Mouse (Mus musculus): ENCODE results near the gene Bzw2. TPM values are rescaled to one million over a fixed set of nuclear protein-coding genes. Genes with fewer than 3 reads are reported as not detected.
A peak's percentile ranks its signal among the peaks of the same experiment; 100 is the strongest.
"Not testable (repeated sequence)": the region's sequence is repeated elsewhere in the genome, so short reads cannot be mapped to it uniquely, and the experiment has no call there.

The Bzw2 gene
- polyA plus RNA-seq (2014; fragmentation: Nextera tagmentation; extraction: Ambion mirVana): 292 and 312 TPM in 2 replicates

DNA sequence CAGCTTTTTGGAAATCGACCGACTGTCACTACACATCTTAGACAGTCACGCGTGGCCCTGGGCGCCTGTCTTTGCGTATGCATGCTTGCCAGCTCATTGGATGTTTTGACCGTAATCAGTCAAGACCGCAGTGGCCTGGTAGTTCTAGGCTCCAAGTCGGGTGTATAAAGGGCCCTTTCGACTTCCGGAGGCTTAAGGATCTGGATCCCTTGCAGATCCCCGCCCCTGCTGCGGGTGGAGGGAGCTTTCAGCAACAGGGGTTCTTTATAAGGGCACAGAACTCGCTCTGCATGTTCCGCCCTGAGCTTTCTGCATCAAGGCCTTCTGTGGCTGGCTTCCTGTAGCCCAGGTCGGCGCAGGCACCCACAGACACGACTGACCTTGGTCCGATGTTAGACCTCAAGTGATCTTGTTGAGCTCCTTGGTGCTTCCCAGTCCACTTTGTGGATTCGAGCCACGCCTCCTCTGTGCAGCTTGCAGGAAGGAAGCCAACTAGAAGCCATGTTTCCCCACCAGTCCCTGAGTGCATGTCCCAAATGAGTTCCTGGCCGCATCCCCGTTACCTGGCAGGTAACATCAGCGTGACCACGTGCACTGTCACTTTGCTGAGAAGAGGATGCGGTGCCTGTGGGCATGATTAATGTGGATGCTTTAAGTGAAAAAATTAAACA, at the start of gene Bzw2:
TSS of gene Bzw2 (minus strand) at position 443 of the 671 bp plus-strand sequence.
- no peaks in the 10 kb centered on the region for H3K9me3 ChIP-seq (ENCODE audit: control insufficient read depth, low read length)
- peak within 1 kb of the TSS; percentile 87 for H3K9ac ChIP-seq (ENCODE audit: low read length)
- H3K36me3 ChIP-seq (ENCODE audit: control insufficient read depth, insufficient read depth, low read length): no peaks in the 10 kb centered on the region
- peaks cover 11% of the 10 kb centered on the region for H3K4me1 ChIP-seq (ENCODE audit: control insufficient read depth, insufficient read depth, low read length)
- peak within 1 kb of the TSS; percentile 80 for H3K4me2 ChIP-seq
- ATAC-seq (ENCODE audit: low FRiP score): peak; percentile 0; the same call in 1 of the 2 replicates
- peak within 1 kb of the TSS; percentile 84 for H3K4me3 ChIP-seq (ENCODE audit: low read depth, low read length)
- H3K27ac ChIP-seq (ENCODE audit: low read depth, low read length): peak within 1 kb of the TSS; percentile 61
- WGBS: 6% methylated on average over 26 of the region's 26 CpGs
- H3K27me3 ChIP-seq (ENCODE audit: control insufficient read depth, insufficient read depth, low read length): no peaks in the 10 kb centered on the region
- DNase-seq (ENCODE audit: low spot score, missing footprints): peak; percentile 96

DNA sequence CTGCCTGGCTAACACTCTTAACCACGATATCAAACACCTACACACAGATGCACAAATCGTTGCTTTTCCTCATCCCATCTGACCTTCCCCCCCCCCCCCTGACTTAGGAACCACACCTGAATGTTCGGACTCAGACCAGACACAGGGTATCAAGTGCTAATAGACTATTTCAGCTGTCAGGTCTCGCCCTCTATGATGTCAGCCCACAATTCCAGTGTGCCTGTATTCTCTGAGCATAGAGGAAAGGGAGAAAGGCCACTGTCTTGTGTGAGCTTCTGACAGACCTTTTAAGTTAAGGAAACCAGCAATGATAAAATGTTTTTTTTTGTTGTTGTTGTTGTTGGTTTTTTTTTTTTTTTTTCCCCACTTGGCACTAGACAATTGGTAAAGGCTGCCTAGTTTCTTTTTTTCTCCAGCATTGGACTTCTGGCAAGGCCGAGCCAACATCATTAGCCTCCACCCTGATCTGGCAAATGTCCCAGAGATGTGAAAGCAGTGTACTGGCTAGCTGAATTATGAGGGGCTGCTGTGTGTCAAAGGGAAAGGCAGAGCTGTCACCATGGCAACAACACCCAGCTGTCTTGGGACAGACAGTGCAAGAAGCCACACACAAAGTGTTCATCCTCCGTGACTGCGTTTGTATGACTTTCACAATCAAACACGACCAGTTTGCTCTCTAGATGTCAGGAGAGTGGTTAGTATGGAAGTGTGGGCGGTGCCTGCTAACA, 49.4 kb upstream of the Bzw2 start:
- Histone ChIP-seq H3K36me3 (ENCODE audit: control insufficient read depth, insufficient read depth, low read length) (no peaks in the 10 kb centered on the region), H3K9me3 (ENCODE audit: control insufficient read depth, low read length) (no peaks in the 10 kb centered on the region), H3K4me1 (ENCODE audit: control insufficient read depth, insufficient read depth, low read length) (peaks cover 9% of the 10 kb centered on the region; the same call in 1 of the 2 replicates), H3K4me3 (ENCODE audit: low read depth, low read length) (no peak overlapping the region), H3K4me2 (peak overlapping the region; percentile 20; the same call in 1 of the 2 replicates), H3K9ac (ENCODE audit: low read length) (no peak overlapping the region), H3K27ac (ENCODE audit: low read depth, low read length) (peak overlapping the region; percentile 20), H3K27me3 (ENCODE audit: control insufficient read depth, insufficient read depth, low read length) (no peaks in the 10 kb centered on the region)
- DNase-seq (ENCODE audit: low spot score, missing footprints) (peak; percentile 92), ATAC-seq (ENCODE audit: low FRiP score) (peak; percentile 96)
- WGBS: 53% methylated on average over 9 of the region's 9 CpGs

DNA sequence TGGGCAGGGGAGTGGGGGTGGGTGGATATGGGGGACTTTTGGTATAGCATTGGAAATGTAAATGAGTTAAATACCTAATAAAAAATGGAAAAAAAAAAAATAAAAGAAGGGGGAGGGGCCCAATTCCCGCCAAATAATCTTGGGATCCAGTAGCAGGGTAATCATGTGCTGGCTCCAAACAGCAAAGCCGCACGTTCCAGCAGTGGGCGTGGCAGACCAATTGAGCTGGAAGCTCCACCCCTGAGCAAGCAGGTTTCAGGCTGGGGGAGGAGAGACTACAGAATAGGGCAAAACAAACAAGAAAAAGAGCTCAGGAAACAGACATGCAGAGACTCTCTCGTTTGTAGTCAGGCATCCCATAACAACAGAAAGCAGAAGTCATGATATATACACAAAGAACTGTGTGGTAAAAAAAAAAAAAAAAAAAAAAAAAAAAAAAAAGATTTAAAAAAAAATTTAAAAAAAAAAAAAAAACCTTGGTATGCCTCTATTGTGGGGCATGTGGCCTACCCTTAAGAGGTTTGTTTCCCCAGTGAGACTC, 47.8 kb upstream of the Bzw2 start:
- not testable (repeated sequence) for ATAC-seq (ENCODE audit: low FRiP score); H3K27ac ChIP-seq (ENCODE audit: low read depth, low read length); H3K9ac ChIP-seq (ENCODE audit: low read length); H3K36me3 ChIP-seq (ENCODE audit: control insufficient read depth, insufficient read depth, low read length); H3K4me2 ChIP-seq; H3K9me3 ChIP-seq (ENCODE audit: control insufficient read depth, low read length); H3K4me3 ChIP-seq (ENCODE audit: low read depth, low read length); H3K27me3 ChIP-seq (ENCODE audit: control insufficient read depth, insufficient read depth, low read length); DNase-seq (ENCODE audit: low spot score, missing footprints); H3K4me1 ChIP-seq (ENCODE audit: control insufficient read depth, insufficient read depth, low read length)
- WGBS: 60% methylated on average over 5 of the region's 5 CpGs

DNA sequence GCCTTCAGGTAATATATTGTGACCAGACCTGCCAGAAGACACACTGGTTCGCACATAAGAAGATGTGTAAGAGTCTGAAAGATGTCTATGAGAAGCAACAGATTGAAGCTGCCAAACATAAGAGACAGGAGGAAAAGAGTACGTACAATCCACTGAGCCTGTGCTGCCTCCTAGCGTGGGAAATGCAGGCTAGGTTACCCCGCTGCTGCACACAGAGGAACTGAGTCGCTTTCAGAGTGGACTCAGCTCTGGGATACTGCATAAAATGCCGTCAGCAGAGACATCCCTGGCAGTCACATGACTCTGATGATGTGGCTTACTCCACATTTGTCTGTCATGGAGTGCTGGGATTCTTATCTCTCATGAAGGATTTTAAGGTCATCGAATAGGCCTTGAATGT, 37.1 kb upstream of the Bzw2 start:
- Histone ChIP-seq H3K27ac (ENCODE audit: low read depth, low read length) (no peak overlapping the region), H3K9ac (ENCODE audit: low read length) (no peak overlapping the region), H3K9me3 (ENCODE audit: control insufficient read depth, low read length) (peaks cover 4% of the 10 kb centered on the region; the same call in 1 of the 2 replicates), H3K4me1 (ENCODE audit: control insufficient read depth, insufficient read depth, low read length) (no peaks in the 10 kb centered on the region), H3K27me3 (ENCODE audit: control insufficient read depth, insufficient read depth, low read length) (no peaks in the 10 kb centered on the region), H3K4me2 (no peak overlapping the region), H3K36me3 (ENCODE audit: control insufficient read depth, insufficient read depth, low read length) (peaks cover 29% of the 10 kb centered on the region), H3K4me3 (ENCODE audit: low read depth, low read length) (no peak overlapping the region)
- no peak for DNase-seq (ENCODE audit: low spot score, missing footprints)
- no peak for ATAC-seq (ENCODE audit: low FRiP score)
- 94% methylated on average over 7 of the region's 7 CpGs for WGBS

DNA sequence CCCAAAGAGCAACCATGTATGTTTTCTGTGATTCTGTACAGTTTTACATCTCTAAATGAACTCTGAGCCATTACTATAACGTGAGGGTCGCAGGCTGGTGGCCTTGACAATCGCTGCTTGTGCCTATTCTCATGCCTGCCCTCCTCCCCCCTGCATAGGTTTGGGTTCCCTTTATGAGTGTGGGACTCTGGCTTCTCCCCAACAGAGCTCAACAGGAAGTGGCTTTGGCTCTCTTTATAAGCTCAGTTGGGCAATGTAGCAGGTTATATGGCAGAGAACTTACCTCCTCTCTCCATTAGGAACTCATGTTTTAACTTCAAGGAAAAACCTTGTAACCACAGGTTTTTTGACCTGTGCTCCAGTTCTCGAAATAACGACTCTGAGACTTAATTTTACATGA, 32.5 kb upstream of the Bzw2 start:
- H3K4me2 ChIP-seq: no peak overlapping the region
- H3K36me3 ChIP-seq (ENCODE audit: control insufficient read depth, insufficient read depth, low read length): peaks cover 10% of the 10 kb centered on the region; the same call in 1 of the 2 replicates
- 94% methylated on average over 5 of the region's 5 CpGs for WGBS
- no peaks in the 10 kb centered on the region for H3K4me1 ChIP-seq (ENCODE audit: control insufficient read depth, insufficient read depth, low read length)
- H3K4me3 ChIP-seq (ENCODE audit: low read depth, low read length): no peak overlapping the region
- no peaks in the 10 kb centered on the region for H3K9me3 ChIP-seq (ENCODE audit: control insufficient read depth, low read length)
- ATAC-seq (ENCODE audit: low FRiP score) (no peak), DNase-seq (ENCODE audit: low spot score, missing footprints) (no peak)
- no peak overlapping the region for H3K27ac ChIP-seq (ENCODE audit: low read depth, low read length)
- H3K27me3 ChIP-seq (ENCODE audit: control insufficient read depth, insufficient read depth, low read length): no peaks in the 10 kb centered on the region
- H3K9ac ChIP-seq (ENCODE audit: low read length): no peak overlapping the region

DNA sequence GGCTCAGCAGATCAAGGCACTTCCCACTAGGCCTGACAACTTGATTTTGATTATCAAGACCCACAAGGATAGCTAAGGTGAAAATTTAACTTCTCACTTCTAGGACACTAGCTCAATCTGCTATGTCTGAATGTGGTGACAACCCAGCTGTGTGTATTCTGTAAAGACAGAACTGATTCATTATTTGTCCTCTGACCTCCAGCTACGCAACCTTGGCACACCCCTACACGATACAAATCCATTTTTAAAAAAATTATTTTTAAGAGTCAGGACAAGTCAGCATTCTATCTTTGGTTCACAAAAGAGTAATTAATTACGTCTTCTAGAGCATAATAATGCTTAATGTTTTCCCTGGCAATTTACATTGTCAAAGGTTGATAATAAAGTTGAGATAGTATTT, 31.7 kb upstream of the Bzw2 start:
- Histone ChIP-seq H3K36me3 (ENCODE audit: control insufficient read depth, insufficient read depth, low read length) (0 out of 2 replicates have a peak, but pooled peaks cover 4% of the 10 kb centered on the region), H3K27me3 (ENCODE audit: control insufficient read depth, insufficient read depth, low read length) (no peaks in the 10 kb centered on the region), H3K4me1 (ENCODE audit: control insufficient read depth, insufficient read depth, low read length) (no peaks in the 10 kb centered on the region), H3K9me3 (ENCODE audit: control insufficient read depth, low read length) (no peaks in the 10 kb centered on the region), H3K9ac (ENCODE audit: low read length) (no peak overlapping the region), H3K27ac (ENCODE audit: low read depth, low read length) (no peak overlapping the region), H3K4me2 (no peak overlapping the region), H3K4me3 (ENCODE audit: low read depth, low read length) (no peak overlapping the region)
- no peak for DNase-seq (ENCODE audit: low spot score, missing footprints)
- no peak for ATAC-seq (ENCODE audit: low FRiP score)
- WGBS: 94% methylated on average over 3 of the region's 3 CpGs

DNA sequence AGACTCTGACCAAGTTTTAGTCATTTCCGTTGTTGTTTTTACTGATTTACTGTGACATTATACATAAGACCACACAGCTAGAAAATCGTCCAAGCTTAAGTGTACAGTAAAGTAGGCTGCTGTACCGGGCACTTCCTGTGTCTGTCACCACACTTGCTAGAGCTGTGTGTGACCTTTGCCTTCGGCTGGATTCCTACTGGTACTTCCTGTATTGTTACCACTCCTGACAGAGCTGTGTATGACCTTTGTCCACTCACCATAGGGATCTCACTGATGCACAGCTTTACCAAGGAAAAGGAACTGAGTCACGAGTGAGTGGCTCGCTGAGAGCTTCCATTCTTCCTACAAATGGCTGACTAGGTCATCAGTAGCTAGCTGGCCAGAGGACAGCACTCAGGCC, 29.2 kb upstream of the Bzw2 start:
- no peak overlapping the region for H3K27ac ChIP-seq (ENCODE audit: low read depth, low read length)
- ATAC-seq (ENCODE audit: low FRiP score) (no peak), DNase-seq (ENCODE audit: low spot score, missing footprints) (no peak)
- no peaks in the 10 kb centered on the region for H3K4me1 ChIP-seq (ENCODE audit: control insufficient read depth, insufficient read depth, low read length)
- H3K9ac ChIP-seq (ENCODE audit: low read length): no peak overlapping the region
- 85% methylated on average over 6 of the region's 6 CpGs for WGBS
- no peaks in the 10 kb centered on the region for H3K9me3 ChIP-seq (ENCODE audit: control insufficient read depth, low read length)
- no peak overlapping the region for H3K4me2 ChIP-seq
- H3K27me3 ChIP-seq (ENCODE audit: control insufficient read depth, insufficient read depth, low read length): no peaks in the 10 kb centered on the region
- H3K4me3 ChIP-seq (ENCODE audit: low read depth, low read length): no peak overlapping the region
- peaks cover 6% of the 10 kb centered on the region; the same call in 1 of the 2 replicates for H3K36me3 ChIP-seq (ENCODE audit: control insufficient read depth, insufficient read depth, low read length)

DNA sequence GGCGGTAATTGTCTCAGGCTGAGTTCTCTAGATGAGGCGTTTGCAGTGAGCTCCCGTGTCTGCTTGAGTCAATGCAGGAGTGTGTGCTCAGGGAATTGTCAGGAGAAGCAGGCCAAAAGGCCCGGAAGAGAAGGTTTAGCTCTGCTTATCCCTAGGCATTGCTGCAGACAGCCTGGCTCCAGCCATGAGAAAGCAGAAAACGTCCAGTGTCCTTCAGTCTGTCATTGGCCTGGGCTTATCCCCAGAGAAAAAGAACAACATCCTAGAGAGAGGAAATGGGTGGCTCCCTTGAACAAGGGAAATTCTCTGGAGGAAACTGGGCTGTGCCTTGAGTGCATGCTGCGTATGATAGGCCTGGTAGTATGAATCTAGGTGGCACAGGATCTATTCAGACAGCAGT, 24.7 kb upstream of the Bzw2 start:
- WGBS: 87% methylated on average over 6 of the region's 6 CpGs
- H3K27me3 ChIP-seq (ENCODE audit: control insufficient read depth, insufficient read depth, low read length): no peaks in the 10 kb centered on the region
- H3K9ac ChIP-seq (ENCODE audit: low read length): no peak overlapping the region
- ATAC-seq (ENCODE audit: low FRiP score) (no peak), DNase-seq (ENCODE audit: low spot score, missing footprints) (no peak)
- H3K9me3 ChIP-seq (ENCODE audit: control insufficient read depth, low read length): no peaks in the 10 kb centered on the region
- no peaks in the 10 kb centered on the region for H3K4me1 ChIP-seq (ENCODE audit: control insufficient read depth, insufficient read depth, low read length)
- peaks cover 2% of the 10 kb centered on the region; the same call in 1 of the 2 replicates for H3K36me3 ChIP-seq (ENCODE audit: control insufficient read depth, insufficient read depth, low read length)
- H3K4me2 ChIP-seq: no peak overlapping the region
- H3K4me3 ChIP-seq (ENCODE audit: low read depth, low read length): no peak overlapping the region
- H3K27ac ChIP-seq (ENCODE audit: low read depth, low read length): no peak overlapping the region

DNA sequence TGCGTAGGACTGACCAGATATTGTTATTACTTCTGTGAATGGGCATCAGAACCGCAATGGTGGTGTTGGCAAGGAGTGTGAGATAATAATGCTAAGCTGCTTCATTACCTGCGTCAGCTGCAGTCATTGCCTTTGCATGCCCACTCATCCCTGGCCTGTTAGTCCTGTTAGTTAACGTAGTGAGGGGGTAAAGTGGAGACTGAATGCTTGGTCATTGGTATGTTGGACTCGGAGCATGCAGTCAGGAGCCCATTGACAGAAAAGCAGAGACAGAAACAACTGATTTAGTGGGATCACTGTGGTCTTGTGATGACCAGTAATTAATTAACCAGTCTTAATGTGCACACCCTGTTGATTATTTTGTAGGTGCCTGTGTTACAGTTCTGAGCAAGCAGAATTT, 19.3 kb upstream of the Bzw2 start:
- ATAC-seq (ENCODE audit: low FRiP score) (no peak), DNase-seq (ENCODE audit: low spot score, missing footprints) (no peak)
- 95% methylated on average over 5 of the region's 5 CpGs for WGBS
- Histone ChIP-seq H3K36me3 (ENCODE audit: control insufficient read depth, insufficient read depth, low read length) (peaks cover 2% of the 10 kb centered on the region; the same call in 1 of the 2 replicates), H3K4me1 (ENCODE audit: control insufficient read depth, insufficient read depth, low read length) (no peaks in the 10 kb centered on the region), H3K9me3 (ENCODE audit: control insufficient read depth, low read length) (no peaks in the 10 kb centered on the region), H3K4me2 (no peak overlapping the region), H3K4me3 (ENCODE audit: low read depth, low read length) (no peak overlapping the region), H3K27me3 (ENCODE audit: control insufficient read depth, insufficient read depth, low read length) (no peaks in the 10 kb centered on the region), H3K27ac (ENCODE audit: low read depth, low read length) (no peak overlapping the region), H3K9ac (ENCODE audit: low read length) (no peak overlapping the region)

All from midbrain, embryonic 11.5 days (tissue).